Mouse (Mus musculus) urinary bladder, adult 18-20 months (tissue): ENCODE data around the gene Pxk.

Experiments
- DNase-seq, 2 experiments: peaks; one replicate each; pipeline ENCODE4 v3.0.0; 2022; ENCODE audit warnings: low spot score in 2 of 2, mixed read lengths in 2 of 2

The Pxk gene

DNA sequence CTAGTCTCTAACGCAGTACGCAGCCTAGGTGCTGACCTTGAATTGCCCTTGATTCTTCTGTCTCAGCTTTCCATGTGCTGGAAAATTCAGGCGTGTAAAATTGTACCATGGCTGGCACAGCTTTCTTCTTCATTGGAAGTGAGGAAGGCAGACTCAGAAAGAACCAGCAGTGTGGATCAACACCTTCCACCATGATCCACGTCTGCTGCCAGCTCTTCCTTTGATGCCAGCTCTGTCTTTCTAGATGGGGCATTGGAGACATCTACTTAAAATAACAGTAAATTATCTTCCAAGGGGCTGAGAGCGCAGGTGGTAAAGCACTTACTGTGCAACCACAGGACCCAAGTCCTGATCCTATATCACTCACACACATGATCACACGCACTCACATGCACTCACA is 94.7 kb downstream of the Pxk start:
- DNase-seq: no peak

DNA sequence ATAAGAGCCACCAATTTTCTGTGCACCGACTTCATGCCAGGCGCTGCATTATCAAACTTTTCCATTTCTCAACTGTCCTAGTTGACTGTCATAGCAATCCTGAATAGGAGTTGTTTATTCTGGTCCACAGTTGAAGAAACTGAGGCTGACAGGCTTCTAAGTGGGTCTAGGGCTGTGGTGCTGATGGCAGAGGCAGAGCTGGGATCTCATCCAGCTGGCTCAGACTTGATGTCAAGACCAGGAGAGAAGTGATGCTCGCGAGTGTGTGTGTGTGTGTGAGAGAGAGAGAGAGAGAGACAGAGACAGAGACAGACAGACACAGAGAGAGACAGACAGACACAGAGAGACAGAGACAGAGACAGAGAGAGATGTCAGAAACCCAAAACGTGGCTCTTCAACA is 102.8 kb downstream of the Pxk start:
- DNase-seq: no peak

DNA sequence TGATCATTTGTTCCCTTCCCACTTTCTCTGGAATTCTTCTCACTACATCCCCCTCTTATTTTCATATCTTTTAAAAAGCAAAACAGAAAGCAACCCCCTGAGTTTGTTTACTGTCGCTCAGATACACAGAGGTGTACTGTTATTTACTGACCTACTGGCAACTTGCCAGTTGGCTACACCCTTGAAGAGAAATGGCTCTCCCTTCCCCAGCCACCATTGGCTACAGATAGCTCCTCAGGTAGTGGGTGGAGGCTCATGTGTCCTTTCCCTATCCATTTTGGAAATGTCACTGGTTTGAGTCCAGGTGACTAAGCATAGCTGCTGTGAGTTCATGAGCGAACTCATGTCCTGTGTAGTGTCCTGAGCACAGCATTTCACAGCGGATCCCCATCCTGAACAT is 103.7 kb downstream of the Pxk start:
- no peak for DNase-seq

DNA sequence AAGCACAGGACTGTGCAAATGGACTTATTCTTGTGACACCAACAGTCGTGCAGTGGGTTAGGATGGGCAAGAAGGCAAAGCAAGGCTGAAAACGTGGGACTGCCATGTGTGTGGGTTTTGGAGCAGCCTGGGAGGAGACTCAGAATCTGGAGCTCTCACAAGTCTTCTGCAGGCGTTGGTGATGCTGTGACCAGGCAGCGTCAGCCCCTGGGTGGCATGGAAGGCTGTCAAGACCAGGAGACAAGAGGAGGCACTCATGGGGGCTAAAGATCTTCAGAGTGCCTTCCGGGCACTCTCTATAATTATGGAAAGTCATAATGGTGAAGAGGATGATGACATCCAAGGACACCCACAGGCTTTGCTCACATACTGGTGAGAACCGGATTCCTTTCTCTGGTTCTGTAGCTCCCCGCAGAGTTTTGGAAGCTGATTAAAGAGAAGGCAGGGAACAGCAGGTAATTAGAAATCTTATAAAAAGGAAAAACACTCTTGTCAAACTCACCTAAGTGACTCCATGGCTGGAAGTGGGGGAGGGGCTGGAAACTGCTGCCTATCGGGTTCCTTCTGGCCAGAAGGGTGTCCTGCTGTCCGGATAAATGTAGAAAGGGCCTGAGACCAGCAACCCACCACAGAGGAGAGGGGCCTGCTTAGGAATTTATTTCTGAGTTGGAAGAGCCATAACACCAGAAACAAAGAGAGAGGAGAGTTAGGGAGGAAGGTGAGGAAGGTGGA is 108.3 kb downstream of the Pxk start:
- DNase-seq: no peak

DNA sequence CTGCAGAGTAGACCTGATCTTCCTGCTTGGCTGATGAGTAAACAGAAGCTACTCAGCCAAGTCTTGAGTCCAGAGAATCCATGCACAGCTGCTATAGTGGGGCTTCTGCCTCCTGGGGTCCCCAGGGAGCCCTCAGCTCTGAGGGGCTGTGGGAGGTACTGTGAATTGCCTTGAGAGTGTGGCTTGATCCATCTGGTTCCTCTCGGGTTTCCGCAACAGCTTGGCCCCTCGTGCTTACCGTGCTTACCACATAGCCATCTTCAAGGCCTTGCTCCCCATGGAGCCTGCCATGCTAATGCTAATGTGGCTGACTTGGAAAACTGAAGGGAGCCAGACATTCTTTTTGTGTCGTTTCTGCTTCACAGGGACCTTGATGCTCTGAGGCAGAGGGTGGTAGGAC is 109.1 kb downstream of the Pxk start:
- DNase-seq: no peak

DNA sequence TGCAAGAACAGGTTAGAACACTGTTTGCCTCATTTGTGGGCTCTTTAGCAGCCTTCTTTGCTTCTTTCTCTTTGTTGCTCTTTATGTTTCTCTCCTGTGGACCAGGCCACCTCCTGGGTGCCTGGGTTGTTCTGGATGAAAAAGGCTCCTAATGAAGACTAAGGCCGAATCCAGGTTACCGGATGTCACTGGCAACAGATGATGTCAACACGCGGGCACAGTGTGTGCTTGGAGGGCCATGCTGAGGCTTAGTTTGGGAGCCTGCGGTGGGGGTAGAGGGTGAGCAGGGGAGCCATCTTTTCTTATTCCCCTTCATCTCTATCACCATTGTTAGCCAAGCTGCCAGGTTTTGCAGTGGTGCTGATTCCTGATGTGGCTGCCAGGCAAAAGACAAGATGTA is 109.5 kb downstream of the Pxk start:
- no peak for DNase-seq

DNA sequence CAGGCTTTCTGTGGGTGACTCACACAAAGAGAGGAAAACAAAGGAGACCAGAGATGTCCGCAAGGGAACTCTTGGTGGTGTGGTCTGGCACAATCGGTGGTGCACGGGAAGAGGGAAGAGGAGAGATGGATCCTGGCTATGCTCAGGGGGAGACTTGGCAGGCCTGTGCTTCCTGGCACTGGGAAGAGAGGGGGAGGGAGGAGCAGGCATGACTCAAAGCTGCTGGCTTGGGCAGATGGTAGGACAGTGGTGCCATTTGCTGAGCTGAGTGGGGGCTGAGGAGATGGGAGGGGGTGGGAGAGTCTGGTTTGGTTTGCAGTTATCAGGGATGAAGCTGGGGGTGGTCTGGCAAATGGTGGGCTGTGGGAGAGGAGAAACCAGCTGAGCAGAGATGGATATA is 110.9 kb downstream of the Pxk start:
- no peak for DNase-seq

DNA sequence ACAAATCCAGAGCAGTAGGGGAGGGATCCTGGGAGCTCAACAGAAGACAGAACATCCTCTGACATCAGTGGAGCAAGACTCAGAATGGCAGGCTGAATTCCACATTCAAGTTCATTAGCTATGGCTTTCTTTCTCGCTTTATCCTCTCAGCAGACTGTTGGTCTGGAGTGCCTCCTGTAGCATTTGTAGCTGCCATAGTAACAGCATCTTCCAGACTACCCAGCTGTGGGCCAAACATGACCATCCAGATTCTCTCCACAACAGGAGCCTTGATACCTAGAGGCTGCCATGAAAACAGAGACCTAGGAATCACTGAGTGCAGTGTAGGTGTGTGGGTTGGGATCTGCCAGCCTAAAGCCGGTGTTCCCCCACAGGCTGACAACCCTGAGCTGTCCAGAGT is 111.9 kb downstream of the Pxk start:
- no peak for DNase-seq

DNA sequence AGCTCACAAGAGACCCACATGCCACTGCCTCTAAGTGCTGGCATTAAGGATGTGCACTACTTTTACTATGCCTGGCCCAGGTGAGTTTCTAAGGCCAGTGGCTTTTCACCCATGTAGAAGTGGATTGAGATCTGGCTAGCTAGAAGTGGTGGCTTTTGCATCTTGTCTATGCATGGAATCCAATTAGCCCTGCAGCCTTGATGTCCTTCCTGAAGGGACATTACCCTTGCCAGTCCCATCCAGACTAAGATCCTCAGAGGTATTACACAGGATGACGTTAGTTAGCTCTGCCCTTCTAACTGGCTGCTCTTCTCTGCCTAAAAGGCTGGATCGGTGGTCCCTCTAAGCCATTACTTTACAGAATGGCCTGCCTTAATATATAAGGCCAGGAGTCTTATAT is 115.0 kb downstream of the Pxk start:
- DNase-seq: no peak

DNA sequence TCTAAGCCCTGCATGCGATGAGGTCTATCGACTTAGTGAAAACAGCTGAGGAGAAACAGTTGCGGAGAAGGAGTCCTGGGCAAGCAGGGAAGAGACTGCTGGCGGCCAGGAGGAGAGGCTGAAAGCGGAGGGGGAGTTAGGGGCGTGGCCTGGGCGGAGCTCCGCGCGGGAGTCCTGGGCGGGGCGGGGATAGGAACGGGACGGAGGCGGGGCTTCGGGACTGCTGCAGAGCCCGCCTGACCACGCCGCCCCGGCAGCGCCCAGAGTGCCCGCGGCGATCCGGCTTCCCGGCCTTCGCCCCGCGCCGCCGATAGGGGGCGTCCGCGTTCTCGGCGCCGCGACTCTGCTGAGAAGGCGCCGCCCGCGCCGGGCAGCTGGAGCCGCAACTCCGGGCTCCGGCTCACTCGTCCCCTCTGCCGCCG is 115.8 kb downstream of the Pxk start, which contains the start of gene Kctd6:
TSS of gene Kctd6 (plus strand) at position 338 of the 422 bp plus-strand sequence.
- peak; percentile 98 to 99 for DNase-seq
